Mouse (Mus musculus): ENCODE data around the gene Adamtsl1.

DNA sequence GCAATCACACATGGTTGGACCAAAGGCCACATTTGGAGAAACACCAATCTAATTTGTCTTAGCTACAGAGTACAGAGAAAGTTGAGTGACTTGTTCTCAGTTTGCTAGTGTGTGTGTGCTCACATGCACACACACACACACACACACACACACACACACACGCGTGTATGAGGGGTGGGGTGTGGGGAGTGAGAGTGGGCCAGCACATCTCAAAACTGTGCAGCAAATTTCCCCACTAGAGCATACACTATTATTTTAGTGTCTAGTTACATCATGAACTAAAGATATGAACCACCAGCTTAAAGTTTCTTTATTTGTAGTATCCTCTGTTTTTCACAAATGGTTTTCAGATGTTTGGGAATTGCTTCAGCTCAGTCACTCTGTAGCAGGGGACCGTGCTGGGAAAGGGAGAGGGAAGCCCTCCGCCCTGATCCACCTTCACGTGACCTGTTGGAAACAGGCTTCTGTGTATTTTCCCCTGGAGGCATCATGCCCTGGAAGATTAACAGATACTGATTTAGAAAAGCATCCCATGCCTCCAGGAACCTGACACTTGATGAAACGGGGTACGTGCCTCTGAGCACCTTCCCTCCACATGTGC lies 13.1 kb downstream of the Adamtsl1 start:
- TF ChIP-seq MAX (IDR thresholded peaks at IDR 0.05) (no peak), MYOD1 (IDR thresholded peaks at IDR 0.05; ENCODE audit: control insufficient read depth, insufficient read length, low read depth) (no peak), MYOG (IDR thresholded peaks at IDR 0.05; ENCODE audit: control insufficient read depth, extremely low read depth, insufficient read length) (no peak), CTCF (IDR thresholded peaks at IDR 0.05; ENCODE audit: control insufficient read depth, insufficient read depth, insufficient read length) (no peak), USF1 (IDR thresholded peaks at IDR 0.05; ENCODE audit: low read depth) (no peak), FOSL1 (IDR thresholded peaks at IDR 0.05; ENCODE audit: insufficient read depth, low read length, poor library complexity, severe bottlenecking) (no peak), CEBPB (IDR thresholded peaks at IDR 0.05; ENCODE audit: low read depth) (no peak)
